Comparison of ENCODE assay signal across 18 mouse cellular contexts in genomic region chr11:59224470-59224869, GRCm38 (mm10). TPM values are rescaled to one million over a fixed set of nuclear protein-coding genes. Genes with fewer than 3 reads are reported as not detected.
A peak's percentile ranks its signal among the peaks of the same experiment; 100 is the strongest.
DNase-seq lines count a peak whose midpoint lies in the region; ATAC-seq and TF ChIP-seq lines count a peak whose summit lies in the region.
"Had no signal": no experiment of that assay in that cellular context is flagged by ENCODE, and none has a peak within 500 bp of the region (broad histone marks: within the 10 kb centered on the region; RNA-seq: fewer than 3 reads in every experiment).

No protein-coding gene starts in this region.

- TF ChIP-seq EP300 in heart, postnatal 0 days (IDR thresholded peaks at IDR 0.05; ENCODE audit: low read depth): no peak

- TF ChIP-seq CTCF in heart, postnatal 0 days (IDR thresholded peaks at IDR 0.05; ENCODE audit: low read depth): no peak

- no peak overlapping the region for H3K9ac ChIP-seq in heart, postnatal 0 days (replicated peaks; ENCODE audit: low read depth, low read length)
- no peak overlapping the region for H3K9ac ChIP-seq in midbrain, embryonic 11.5 days (ENCODE audit: low read length)
- H3K9ac ChIP-seq in midbrain, embryonic 14.5 days (replicated peaks; ENCODE audit: low read length): no peak overlapping the region
- no peak overlapping the region for H3K9ac ChIP-seq in embryonic facial prominence, embryonic 14.5 days (ENCODE audit: low read depth, low read length)
- H3K9ac ChIP-seq: liver, embryonic 14.5 days had no signal

- H3K4me1 ChIP-seq in heart, postnatal 0 days (ENCODE audit: control insufficient read depth, insufficient read depth): peaks cover 67% of the 10 kb centered on the region
- peaks cover 61% of the 10 kb centered on the region for H3K4me1 ChIP-seq in heart, embryonic 10.5 days
- H3K4me1 ChIP-seq in midbrain, embryonic 11.5 days (ENCODE audit: control insufficient read depth, insufficient read depth, low read length): peaks cover 29% of the 10 kb centered on the region
- peaks cover 31% of the 10 kb centered on the region for H3K4me1 ChIP-seq in midbrain, embryonic 14.5 days (ENCODE audit: control insufficient read depth, insufficient read depth, low read length)
- peaks cover 41% of the 10 kb centered on the region for H3K4me1 ChIP-seq in embryonic facial prominence, embryonic 14.5 days (ENCODE audit: control insufficient read depth, insufficient read depth, low read length)

- no peak overlapping the region for H3K27ac ChIP-seq in heart, postnatal 0 days (ENCODE audit: low read depth)
- H3K27ac ChIP-seq in heart, embryonic 10.5 days: no peak overlapping the region
- no peak overlapping the region for H3K27ac ChIP-seq in midbrain, embryonic 11.5 days (ENCODE audit: low read depth, low read length)
- H3K27ac ChIP-seq in midbrain, embryonic 14.5 days (replicated peaks; ENCODE audit: low read depth, low read length): no peak overlapping the region
- H3K27ac ChIP-seq in embryonic facial prominence, embryonic 14.5 days (replicated peaks; ENCODE audit: low read depth, low read length): no peak overlapping the region
- H3K27ac ChIP-seq: liver, embryonic 14.5 days had no signal

- DNase-seq in heart, postnatal 0 days (ENCODE audit: low spot score): no peak
- no peak for DNase-seq in heart, embryonic 10.5 days (ENCODE audit: low spot score)
- DNase-seq in midbrain, embryonic 11.5 days (ENCODE audit: low spot score, missing footprints): peak; percentile 47
- DNase-seq in midbrain, embryonic 14.5 days: no peak
- DNase-seq in embryonic facial prominence, embryonic 14.5 days (ENCODE audit: low spot score): no peak
- no peak for DNase-seq in kidney, postnatal 36 days
- no peak for DNase-seq in kidney, postnatal 4 days
- DNase-seq: adrenal gland, postnatal 25 days; cerebellum, postnatal 25 days; gastrocnemius, postnatal 10 days; kidney, postnatal 10 days; layer of hippocampus, adult 9-11 months; thymus, postnatal 25 days had no signal

- 18% methylated on average over 2 of the region's 2 CpGs for WGBS in heart, postnatal 0 days
- 53% methylated on average over 2 of the region's 2 CpGs for WGBS in heart, embryonic 10.5 days
- WGBS in midbrain, embryonic 11.5 days: 74% methylated on average over 2 of the region's 2 CpGs
- 75% methylated on average over 2 of the region's 2 CpGs for WGBS in midbrain, embryonic 14.5 days
- WGBS in embryonic facial prominence, embryonic 14.5 days: 55% methylated on average over 2 of the region's 2 CpGs

- H3K4me2 ChIP-seq in heart, postnatal 0 days (ENCODE audit: low read depth, low read length): peak overlapping the region; percentile 5; the same call in 1 of the 2 replicates
- H3K4me2 ChIP-seq in midbrain, embryonic 11.5 days: no peak overlapping the region
- no peak overlapping the region for H3K4me2 ChIP-seq in midbrain, embryonic 14.5 days (ENCODE audit: low read length)
- peak overlapping the region; percentile 16 for H3K4me2 ChIP-seq in embryonic facial prominence, embryonic 14.5 days (ENCODE audit: low read depth, low read length)

- no peak overlapping the region for H3K4me3 ChIP-seq in heart, postnatal 0 days (ENCODE audit: low read depth, low read length)
- H3K4me3 ChIP-seq in heart, embryonic 10.5 days: no peak overlapping the region
- H3K4me3 ChIP-seq in midbrain, embryonic 11.5 days (ENCODE audit: low read depth, low read length): no peak overlapping the region
- H3K4me3 ChIP-seq in midbrain, embryonic 14.5 days (replicated peaks; ENCODE audit: low read depth, low read length): no peak overlapping the region
- no peak overlapping the region for H3K4me3 ChIP-seq in embryonic facial prominence, embryonic 14.5 days (ENCODE audit: low read depth, low read length)

- H3K9me3 ChIP-seq in heart, postnatal 0 days (replicated peaks; ENCODE audit: control insufficient read depth, low read length): no peaks in the 10 kb centered on the region
- H3K9me3 ChIP-seq in heart, embryonic 10.5 days: no peaks in the 10 kb centered on the region
- H3K9me3 ChIP-seq in midbrain, embryonic 11.5 days (ENCODE audit: control insufficient read depth, low read length): no peaks in the 10 kb centered on the region
- no peaks in the 10 kb centered on the region for H3K9me3 ChIP-seq in midbrain, embryonic 14.5 days (ENCODE audit: control insufficient read depth, low read length)
- H3K9me3 ChIP-seq in embryonic facial prominence, embryonic 14.5 days (ENCODE audit: control insufficient read depth, low read length): no peaks in the 10 kb centered on the region
- H3K9me3 ChIP-seq: megakaryocyte, embryonic 14.5 days had no signal

- H3K27me3 ChIP-seq in heart, postnatal 0 days (ENCODE audit: control insufficient read depth, insufficient read depth, low read length): no peaks in the 10 kb centered on the region
- H3K27me3 ChIP-seq in heart, embryonic 10.5 days (ENCODE audit: insufficient read depth, poor library complexity, severe bottlenecking): no peaks in the 10 kb centered on the region
- H3K27me3 ChIP-seq in midbrain, embryonic 11.5 days (ENCODE audit: control insufficient read depth, insufficient read depth, low read length): no peaks in the 10 kb centered on the region
- no peaks in the 10 kb centered on the region for H3K27me3 ChIP-seq in midbrain, embryonic 14.5 days (ENCODE audit: control insufficient read depth, insufficient read depth, low read length)
- H3K27me3 ChIP-seq in embryonic facial prominence, embryonic 14.5 days (replicated peaks; ENCODE audit: control insufficient read depth, insufficient read depth, low read length): no peaks in the 10 kb centered on the region
- H3K27me3 ChIP-seq: megakaryocyte, embryonic 14.5 days had no signal

- ATAC-seq in heart, postnatal 0 days (ENCODE audit: insufficient read depth, low read depth): no peak
- no peak for ATAC-seq in midbrain, embryonic 11.5 days (ENCODE audit: low FRiP score)
- ATAC-seq in midbrain, embryonic 14.5 days (ENCODE audit: low FRiP score, low TSS enrichment): no peak
- no peak for ATAC-seq in embryonic facial prominence, embryonic 14.5 days (ENCODE audit: low read depth)
- ATAC-seq: intestine, embryonic 16.5 days had no signal

- peaks cover 6% of the 10 kb centered on the region; the same call in 1 of the 2 replicates for H3K36me3 ChIP-seq in heart, postnatal 0 days (replicated peaks; ENCODE audit: control insufficient read depth, insufficient read depth, low read length)
- peaks cover 21% of the 10 kb centered on the region for H3K36me3 ChIP-seq in heart, embryonic 10.5 days
- H3K36me3 ChIP-seq in midbrain, embryonic 11.5 days (ENCODE audit: control insufficient read depth, insufficient read depth, low read length): 0 out of 2 replicates have a peak, but pooled peaks cover under 1% of the 10 kb centered on the region
- H3K36me3 ChIP-seq in midbrain, embryonic 14.5 days (ENCODE audit: control insufficient read depth, insufficient read depth, low read length): peaks cover 7% of the 10 kb centered on the region; the same call in 1 of the 2 replicates
- peaks cover 17% of the 10 kb centered on the region; the same call in 1 of the 2 replicates for H3K36me3 ChIP-seq in embryonic facial prominence, embryonic 14.5 days (ENCODE audit: control insufficient read depth, insufficient read depth, low read length)

RNA-seq across cellular contexts. Expression of gene Arf1, which starts 3.6 kb away (rescaled TPM):
- 336 and 378 TPM in 2 replicates for total RNA-seq in heart, postnatal 0 days (2014; rRNA removed; ENCODE audit: low replicate concordance)
- polyA plus RNA-seq in heart, postnatal 0 days (2015; fragmentation: Nextera tagmentation; extraction: Ambion mirVana): 533 and 540 TPM in 2 replicates
- polyA plus RNA-seq in heart, embryonic 10.5 days (2016; fragmentation: Nextera tagmentation; extraction: Ambion mirVana): 702 and 707 TPM in 2 replicates
- polyA plus RNA-seq in midbrain, embryonic 11.5 days (2014; fragmentation: Nextera tagmentation; extraction: Ambion mirVana): 574 and 583 TPM in 2 replicates
- polyA plus RNA-seq in midbrain, embryonic 14.5 days (2014; fragmentation: Nextera tagmentation; extraction: Ambion mirVana): 594 and 613 TPM in 2 replicates
- polyA plus RNA-seq in embryonic facial prominence, embryonic 14.5 days (2014; fragmentation: Nextera tagmentation; extraction: Ambion mirVana): 665 and 687 TPM in 2 replicates

RNA-seq across cellular contexts. Expression of gene 2310033P09Rik, which starts 16.3 kb away (rescaled TPM):
- 1.6 TPM in 1 of 2 replicates, not detected in the other for total RNA-seq in heart, postnatal 0 days (2014; rRNA removed; ENCODE audit: low replicate concordance)
- 19.9 and 21.4 TPM in 2 replicates for polyA plus RNA-seq in heart, postnatal 0 days (2015; fragmentation: Nextera tagmentation; extraction: Ambion mirVana)
- polyA plus RNA-seq in heart, embryonic 10.5 days (2016; fragmentation: Nextera tagmentation; extraction: Ambion mirVana): 28.7 and 30.9 TPM in 2 replicates
- polyA plus RNA-seq in midbrain, embryonic 11.5 days (2014; fragmentation: Nextera tagmentation; extraction: Ambion mirVana): 41.7 and 42.0 TPM in 2 replicates
- polyA plus RNA-seq in midbrain, embryonic 14.5 days (2014; fragmentation: Nextera tagmentation; extraction: Ambion mirVana): 23.7 and 26.7 TPM in 2 replicates
- polyA plus RNA-seq in embryonic facial prominence, embryonic 14.5 days (2014; fragmentation: Nextera tagmentation; extraction: Ambion mirVana): 23.9 and 27.0 TPM in 2 replicates

RNA-seq across cellular contexts. Expression of gene Mrpl55, which starts 22.2 kb away (rescaled TPM):
- total RNA-seq in heart, postnatal 0 days (2014; rRNA removed; ENCODE audit: low replicate concordance): 174 and 187 TPM in 2 replicates
- 196 and 199 TPM in 2 replicates for polyA plus RNA-seq in heart, postnatal 0 days (2015; fragmentation: Nextera tagmentation; extraction: Ambion mirVana)
- 122 and 123 TPM in 2 replicates for polyA plus RNA-seq in heart, embryonic 10.5 days (2016; fragmentation: Nextera tagmentation; extraction: Ambion mirVana)
- polyA plus RNA-seq in midbrain, embryonic 11.5 days (2014; fragmentation: Nextera tagmentation; extraction: Ambion mirVana): 88.7 and 93.3 TPM in 2 replicates
- polyA plus RNA-seq in midbrain, embryonic 14.5 days (2014; fragmentation: Nextera tagmentation; extraction: Ambion mirVana): 87.7 and 108 TPM in 2 replicates
- 81.9 and 89.3 TPM in 2 replicates for polyA plus RNA-seq in embryonic facial prominence, embryonic 14.5 days (2014; fragmentation: Nextera tagmentation; extraction: Ambion mirVana)

RNA-seq across cellular contexts. Expression of gene Guk1, which starts 32.5 kb away (rescaled TPM):
- total RNA-seq in heart, postnatal 0 days (2014; rRNA removed; ENCODE audit: low replicate concordance): 47.5 and 60.3 TPM in 2 replicates
- 138 and 146 TPM in 2 replicates for polyA plus RNA-seq in heart, postnatal 0 days (2015; fragmentation: Nextera tagmentation; extraction: Ambion mirVana)
- polyA plus RNA-seq in heart, embryonic 10.5 days (2016; fragmentation: Nextera tagmentation; extraction: Ambion mirVana): 127 and 152 TPM in 2 replicates
- polyA plus RNA-seq in midbrain, embryonic 11.5 days (2014; fragmentation: Nextera tagmentation; extraction: Ambion mirVana): 92.9 and 96.6 TPM in 2 replicates
- polyA plus RNA-seq in midbrain, embryonic 14.5 days (2014; fragmentation: Nextera tagmentation; extraction: Ambion mirVana): 205 and 261 TPM in 2 replicates
- polyA plus RNA-seq in embryonic facial prominence, embryonic 14.5 days (2014; fragmentation: Nextera tagmentation; extraction: Ambion mirVana): 114 and 126 TPM in 2 replicates

RNA-seq across cellular contexts. Expression of gene Gjc2, which starts 41.5 kb away (rescaled TPM):
- 0.08 and 0.12 TPM in 2 replicates for total RNA-seq in heart, postnatal 0 days (2014; rRNA removed; ENCODE audit: low replicate concordance)
- polyA plus RNA-seq in heart, postnatal 0 days (2015; fragmentation: Nextera tagmentation; extraction: Ambion mirVana): 0.63 and 0.75 TPM in 2 replicates
- polyA plus RNA-seq in heart, embryonic 10.5 days (2016; fragmentation: Nextera tagmentation; extraction: Ambion mirVana): not detected in 2 replicates
- polyA plus RNA-seq in midbrain, embryonic 11.5 days (2014; fragmentation: Nextera tagmentation; extraction: Ambion mirVana): not detected in 2 replicates
- 0.18 TPM in 1 of 2 replicates, not detected in the other for polyA plus RNA-seq in midbrain, embryonic 14.5 days (2014; fragmentation: Nextera tagmentation; extraction: Ambion mirVana)
- polyA plus RNA-seq in embryonic facial prominence, embryonic 14.5 days (2014; fragmentation: Nextera tagmentation; extraction: Ambion mirVana): 0.29 and 0.60 TPM in 2 replicates
- total RNA-seq: hematopoietic stem cell, adult 5-6 weeks; neutrophil, adult 5-6 weeks had no signal

Comparison
In these comparisons a context has a peak if more than half of its experiments do, and no peak if none do; other contexts are left out.
1. H3K4me2 ChIP-seq: peak in heart, postnatal 0 days (single experiment) and embryonic facial prominence, embryonic 14.5 days (single experiment); none in midbrain, embryonic 11.5 days (single experiment) and midbrain, embryonic 14.5 days (single experiment).